Mouse (Mus musculus): ENCODE results near the gene Hsd17b3.
"Not testable (repeated sequence)": the region's sequence is repeated elsewhere in the genome, so short reads cannot be mapped to it uniquely, and the experiment has no call there.

The Hsd17b3 gene

GRCm38 (mm10) chr13:64083331-64083730, 5.7 kb downstream of the Hsd17b3 start:
- DNase-seq (ENCODE audit: low spot score in 2 of 2) = no peak

- DNase-seq (ENCODE audit: low spot score in 2 of 2) = no peak
Observed at GRCm38 (mm10) chr13:64081012-64081919, 7.8 kb downstream of the Hsd17b3 start.

- DNase-seq (ENCODE audit: low spot score in 2 of 2) = no peak
Observed at GRCm38 (mm10) chr13:64077591-64077990, 11.4 kb downstream of the Hsd17b3 start.

DNA sequence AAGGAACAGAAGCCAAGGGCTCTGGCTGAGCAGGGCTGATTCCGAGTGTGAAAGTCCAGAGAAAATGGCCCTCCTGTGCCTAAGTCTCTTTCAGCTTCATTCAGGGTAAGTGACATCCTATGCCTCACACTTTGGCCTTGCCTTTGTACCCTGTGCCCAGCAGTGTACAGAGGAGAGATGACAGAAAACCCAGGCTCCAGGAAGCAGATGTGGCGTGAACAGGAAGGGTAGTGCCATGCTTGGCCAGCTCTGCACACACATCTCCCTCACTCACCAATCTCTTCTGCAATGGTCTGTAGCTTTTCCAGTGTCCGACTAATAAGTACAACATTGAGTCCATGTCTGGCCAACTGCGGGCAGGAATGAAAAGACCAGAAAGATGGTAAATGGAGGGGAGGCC, 13.0 kb downstream of the Hsd17b3 start:
- no peak for DNase-seq (ENCODE audit: low spot score in 2 of 2)

DNA sequence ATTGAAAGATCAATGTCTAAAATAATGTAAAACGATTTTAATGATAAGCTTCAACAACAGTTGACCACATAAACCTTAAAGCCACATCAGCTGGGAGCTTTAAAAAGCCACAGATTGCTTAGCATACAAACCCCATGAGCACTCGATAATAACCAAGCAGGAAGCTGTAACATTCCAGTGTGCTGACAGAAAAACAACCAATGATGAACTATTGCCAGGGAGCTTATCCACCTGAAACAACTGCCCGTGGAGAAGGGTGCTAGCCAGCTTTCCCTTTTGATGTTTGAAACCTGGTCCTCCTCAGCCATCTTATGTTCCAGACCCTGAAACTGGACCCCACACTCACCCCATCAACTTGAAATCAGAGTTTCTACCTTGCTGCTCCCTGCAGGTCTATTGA, 22.4 kb downstream of the Hsd17b3 start:
- DNase-seq (ENCODE audit: low spot score in 2 of 2) = no peak

DNA sequence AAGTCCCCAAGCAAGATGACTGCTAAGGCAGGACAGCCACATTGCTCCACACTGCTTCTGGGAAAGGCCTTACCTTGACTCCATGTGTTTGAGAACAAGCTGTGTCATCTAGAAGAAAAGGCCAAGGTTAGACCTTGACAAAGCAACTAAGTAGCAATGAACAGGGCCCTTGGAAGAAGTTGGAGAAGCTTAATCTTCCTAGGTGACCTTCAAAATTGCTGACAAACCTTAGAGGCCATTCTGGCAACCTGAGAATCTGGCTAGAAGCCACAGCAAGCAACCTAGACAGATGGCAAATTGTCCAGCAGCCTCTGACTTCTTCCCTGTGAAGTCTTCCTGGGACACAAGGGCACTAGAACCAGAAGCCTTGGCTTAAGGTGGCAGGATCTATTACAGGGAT, 24.8 kb downstream of the Hsd17b3 start:
- DNase-seq (ENCODE audit: low spot score in 2 of 2) = no peak

DNA sequence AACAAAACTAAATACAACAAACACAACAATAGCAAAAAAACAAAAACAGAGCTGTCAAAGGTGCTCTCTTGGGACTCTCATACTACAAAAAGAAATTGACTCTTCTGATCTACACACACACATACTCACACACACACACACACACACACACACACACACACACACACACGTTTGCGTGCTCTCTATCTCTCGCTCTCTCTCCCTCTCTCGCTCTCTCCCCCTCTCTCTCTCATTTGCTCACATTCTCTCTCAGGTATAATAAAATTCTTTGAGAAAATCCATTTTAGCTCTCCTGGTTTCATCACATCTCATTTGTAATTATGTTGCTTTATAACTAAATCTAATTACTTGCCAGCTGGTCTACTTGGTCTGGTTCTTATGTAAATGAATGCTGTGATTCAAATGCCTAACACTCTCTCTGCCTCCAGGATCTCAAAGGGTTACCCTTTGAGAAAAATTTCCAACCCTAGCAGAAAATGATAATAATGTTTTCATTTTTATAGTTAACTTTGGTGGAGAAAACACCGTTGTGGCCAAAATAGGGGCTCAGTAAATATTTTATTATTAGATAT, 28.0 kb downstream of the Hsd17b3 start:
- no peak for DNase-seq (ENCODE audit: low spot score in 2 of 2)

- no peak for DNase-seq (ENCODE audit: low spot score in 2 of 2)
Observed at GRCm38 (mm10) chr13:64053959-64054358, 35.1 kb downstream of the Hsd17b3 start.

DNA sequence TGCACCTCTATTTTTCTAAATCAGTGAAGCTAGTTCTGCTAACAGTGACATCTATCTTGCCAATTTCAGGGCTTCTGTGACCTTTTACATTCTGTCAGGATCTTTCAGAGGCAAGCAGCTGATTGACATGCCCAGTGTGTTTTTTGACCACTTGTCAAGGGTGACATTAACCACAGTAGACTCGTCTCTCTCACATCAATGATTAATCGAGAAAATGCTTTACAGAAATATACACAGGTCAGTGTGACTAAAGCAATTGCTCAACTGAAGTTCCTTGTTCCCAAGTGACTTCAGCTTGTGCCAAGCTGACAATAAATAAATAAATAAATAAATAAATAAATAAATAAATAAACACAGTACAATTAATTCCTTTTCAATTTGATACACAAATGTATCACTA, 36.7 kb downstream of the Hsd17b3 start:
- DNase-seq (ENCODE audit: low spot score in 2 of 2) = not testable (repeated sequence)

GRCm38 (mm10) chr13:64050895-64051294, 38.1 kb downstream of the Hsd17b3 start:
- no peak for DNase-seq (ENCODE audit: low spot score in 2 of 2)

GRCm38 (mm10) chr13:64049535-64049934, 39.5 kb downstream of the Hsd17b3 start:
- DNase-seq (ENCODE audit: low spot score in 2 of 2) = no peak

DNA sequence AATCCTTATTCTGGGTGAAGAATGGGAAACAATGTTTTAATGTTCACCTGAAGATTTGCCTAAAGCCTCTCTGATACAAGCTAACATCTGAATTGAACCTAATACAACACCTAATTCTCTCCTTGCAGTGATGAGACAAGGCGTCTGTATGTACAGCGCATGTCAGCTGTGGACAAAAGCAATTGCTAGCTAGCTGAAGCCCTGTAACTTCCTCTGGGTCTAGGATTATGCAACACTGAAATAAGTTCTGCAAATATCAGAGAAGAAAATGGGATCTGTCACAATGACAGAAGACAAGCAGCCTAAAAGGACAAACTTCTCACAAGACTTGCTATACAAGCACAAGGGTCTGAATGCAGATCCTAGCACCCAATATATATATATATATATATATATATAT, 40.6 kb downstream of the Hsd17b3 start:
- no peak for DNase-seq (ENCODE audit: low spot score in 2 of 2)

DNA sequence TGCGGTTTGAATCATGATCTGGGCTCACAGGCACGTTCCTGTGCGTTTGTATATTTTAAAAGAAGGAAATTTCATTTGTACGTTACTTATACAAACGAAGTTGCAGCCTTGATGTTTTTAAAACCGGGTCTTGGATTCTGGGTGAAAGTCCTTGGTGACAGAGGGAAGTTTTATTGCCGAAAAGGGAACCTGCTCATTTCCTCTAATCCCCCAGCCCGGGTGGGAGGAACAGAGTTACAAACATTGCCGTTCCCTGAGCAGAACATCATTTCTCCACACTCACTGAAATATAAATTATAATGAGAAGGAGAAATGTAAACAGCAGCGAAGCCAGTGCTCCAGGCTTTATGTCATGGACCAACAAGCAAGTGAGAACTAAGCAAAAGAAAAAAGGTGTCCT, 49.1 kb downstream of the Hsd17b3 start:
- no peak for DNase-seq (ENCODE audit: low spot score in 2 of 2)

DNA sequence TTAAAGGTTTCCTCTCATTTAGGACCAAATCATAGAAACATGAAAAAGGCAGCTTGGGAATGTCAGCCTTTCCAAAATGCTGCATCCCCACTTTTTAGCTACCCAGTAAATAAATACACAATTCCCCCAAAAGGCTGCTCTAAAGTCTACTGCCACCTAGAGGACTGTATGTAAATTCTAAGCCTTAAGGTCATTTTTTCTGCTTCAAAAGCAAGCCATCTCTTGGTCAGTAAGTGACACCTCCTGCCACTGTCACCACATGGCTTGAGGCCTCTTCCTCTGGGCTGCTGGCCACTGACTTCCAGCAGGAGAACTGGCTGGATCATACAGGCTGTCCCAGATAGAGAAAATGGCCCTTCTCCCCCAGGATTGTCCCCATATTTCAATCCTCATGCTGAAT, 50.9 kb downstream of the Hsd17b3 start:
- no peak for DNase-seq (ENCODE audit: low spot score in 2 of 2)

GRCm38 (mm10) chr13:64036079-64037011, 52.7 kb downstream of the Hsd17b3 start:
- peak; percentile 11 to 54 for DNase-seq (ENCODE audit: low spot score in 2 of 2)

DNA sequence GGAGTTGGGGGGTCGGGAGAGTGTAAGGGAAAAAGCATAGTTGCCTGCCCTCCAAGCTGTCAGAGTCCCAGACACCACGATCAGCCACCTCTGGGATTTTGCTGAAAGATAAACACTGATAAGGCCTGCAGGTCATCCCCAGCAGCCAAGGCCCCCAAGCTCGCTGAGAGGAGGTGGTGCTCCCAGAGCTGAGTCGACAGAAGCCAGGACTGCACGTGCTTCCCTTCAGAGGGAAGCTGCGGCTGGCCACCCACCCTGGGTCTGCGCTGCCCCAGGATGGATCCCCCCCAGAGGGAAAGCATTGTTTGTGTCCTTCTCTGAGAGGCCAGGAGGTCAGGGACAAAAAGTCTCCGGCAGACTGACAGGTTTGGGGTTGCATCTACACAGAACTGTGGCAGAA, 54.0 kb downstream of the Hsd17b3 start:
- no peak for DNase-seq (ENCODE audit: low spot score in 2 of 2)

- DNase-seq (ENCODE audit: low spot score in 2 of 2) = no peak
Observed at GRCm38 (mm10) chr13:64033921-64034320, 55.1 kb downstream of the Hsd17b3 start.

GRCm38 (mm10) chr13:64033181-64033580, 55.8 kb downstream of the Hsd17b3 start:
- no peak for DNase-seq (ENCODE audit: low spot score in 2 of 2)

DNA sequence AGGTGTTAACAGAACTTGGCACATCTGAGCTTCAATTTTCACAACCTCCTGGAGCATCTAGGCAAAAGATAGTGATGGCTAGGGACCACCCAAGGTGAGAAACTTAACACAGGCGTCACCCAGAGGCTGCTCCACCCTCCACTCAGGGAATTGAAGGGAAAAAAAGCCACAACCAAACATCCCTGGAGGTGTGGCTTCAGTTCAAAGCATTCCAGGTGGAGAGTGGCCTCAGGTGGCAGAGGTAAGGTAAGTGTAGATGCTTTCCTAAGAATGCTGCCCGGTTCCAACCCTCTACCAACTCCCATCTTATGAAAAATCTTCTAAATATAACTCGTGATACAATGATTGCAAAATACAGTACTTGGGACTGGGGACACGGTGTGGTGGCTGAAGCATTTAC, 57.8 kb downstream of the Hsd17b3 start:
- DNase-seq (ENCODE audit: low spot score in 2 of 2) = no peak

DNA sequence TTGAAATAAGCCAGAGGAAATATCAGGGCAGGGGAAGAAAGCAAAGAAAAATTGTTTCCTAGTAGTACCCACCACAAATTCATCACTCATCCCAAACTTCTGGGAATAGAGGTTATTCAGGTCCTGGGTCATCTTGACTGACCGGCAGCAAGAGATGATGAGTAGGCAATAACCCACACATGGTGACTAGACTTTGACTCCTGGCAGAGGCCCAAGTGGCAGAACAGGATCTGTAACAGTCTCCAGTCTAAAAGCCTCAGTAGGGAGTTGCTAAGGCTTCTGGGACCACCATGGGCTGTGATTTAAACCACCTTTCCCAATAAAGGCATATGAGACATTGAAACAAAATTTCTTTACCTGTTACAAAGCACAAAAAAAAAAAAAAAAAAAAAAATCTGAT, 58.2 kb downstream of the Hsd17b3 start:
- no peak for DNase-seq (ENCODE audit: low spot score in 2 of 2)

- no peak for DNase-seq (ENCODE audit: low spot score in 2 of 2)
Observed at GRCm38 (mm10) chr13:64024803-64025202, 64.2 kb downstream of the Hsd17b3 start.

DNA sequence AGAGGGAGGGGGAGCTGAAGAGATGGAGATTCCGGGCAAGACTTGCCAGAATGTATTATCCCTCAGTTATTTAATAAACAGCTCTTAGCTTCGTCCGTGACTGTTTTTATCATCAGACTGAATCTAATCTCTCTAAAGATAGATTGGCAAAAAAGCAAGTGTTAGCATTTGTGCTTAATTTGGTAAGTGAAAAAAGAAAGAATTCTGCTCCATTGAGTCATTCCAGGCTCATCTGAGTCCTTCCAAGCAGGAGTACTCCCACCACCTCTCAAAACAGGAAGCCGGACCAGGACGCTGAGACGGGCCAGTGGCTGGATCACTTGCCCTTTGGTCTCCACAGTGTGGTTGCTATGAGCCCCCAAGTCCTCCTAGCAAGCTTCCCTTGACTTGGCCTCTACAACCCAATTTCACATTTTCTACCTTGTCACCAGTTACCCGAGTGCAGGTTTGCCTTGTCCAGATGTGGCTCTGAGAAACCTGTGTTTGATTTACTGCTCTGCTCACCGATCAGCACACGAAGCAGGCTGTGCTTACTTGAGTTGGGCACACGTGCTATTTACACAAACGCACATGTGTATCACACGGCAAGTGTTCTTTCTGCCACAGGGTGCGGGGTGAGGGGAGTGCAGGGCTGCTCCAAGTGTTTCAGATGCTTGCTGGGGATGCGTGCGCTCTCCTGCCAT, 66.1 kb downstream of the Hsd17b3 start:
- no peak for DNase-seq (ENCODE audit: low spot score in 2 of 2)

Data from spleen, postnatal 14 days (tissue).